Mouse (Mus musculus) left cerebral cortex, adult 9 months (tissue): Measurements from ENCODE around the gene Ccdc34.

Source experiments
- DNase-seq, 2 experiments: peaks; one replicate each; pipeline ENCODE4 v3.0.0; 2022; ENCODE audit warnings: low spot score in 2 of 2

The Ccdc34 gene

DNA sequence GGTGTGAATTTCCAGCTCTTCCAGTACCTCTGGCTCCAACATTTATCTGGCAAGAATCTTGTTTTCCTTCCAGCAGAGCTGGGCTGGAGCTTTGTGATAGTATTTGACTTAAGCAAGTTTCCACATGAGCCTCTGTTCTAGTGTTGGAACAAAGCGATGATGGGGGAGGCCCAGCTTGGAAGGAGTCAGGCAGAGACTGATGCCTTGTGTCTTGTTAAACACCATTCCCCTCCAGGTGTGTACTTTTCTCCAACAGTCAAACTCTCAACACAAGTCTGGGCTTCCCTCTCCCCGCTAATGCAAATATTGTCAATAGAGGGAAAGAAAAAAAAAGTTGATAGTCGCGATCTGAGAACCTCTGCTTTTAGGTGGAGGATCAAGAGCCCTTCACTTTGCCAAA, 196.7 kb downstream of the Ccdc34 start:
- no peak for DNase-seq

DNA sequence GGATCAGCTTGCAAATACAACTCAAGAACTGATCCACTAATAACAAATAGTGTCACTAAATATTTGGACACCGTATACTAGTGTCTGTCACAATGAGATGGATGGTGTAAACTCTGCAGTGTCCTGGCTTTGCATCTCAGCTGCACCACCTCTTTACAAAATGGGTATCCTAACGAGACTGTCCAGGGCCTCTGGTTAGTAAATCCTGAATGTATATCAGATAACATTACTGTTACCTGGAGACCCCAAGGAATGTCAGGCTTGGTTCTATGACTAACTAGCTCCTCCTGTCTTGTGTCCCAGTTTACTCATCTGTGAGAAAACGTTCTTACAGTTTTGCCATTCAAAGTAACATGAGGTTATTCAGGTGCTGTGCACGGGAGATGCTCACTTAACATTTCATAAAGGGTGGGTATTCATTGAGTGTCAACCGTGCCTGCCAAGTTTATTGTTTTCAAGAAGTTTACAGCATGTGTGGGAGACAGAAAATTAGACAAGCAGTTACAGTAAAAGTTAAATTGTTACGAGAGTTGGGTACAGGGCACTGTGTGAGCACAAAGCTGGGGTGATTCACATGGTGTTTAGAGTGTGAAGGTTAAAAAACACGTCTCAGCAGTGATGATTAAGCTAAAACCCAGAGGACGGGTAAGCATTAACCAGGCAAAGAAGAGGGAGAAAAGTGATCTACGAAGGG, 197.5 kb downstream of the Ccdc34 start:
- no peak for DNase-seq

DNA sequence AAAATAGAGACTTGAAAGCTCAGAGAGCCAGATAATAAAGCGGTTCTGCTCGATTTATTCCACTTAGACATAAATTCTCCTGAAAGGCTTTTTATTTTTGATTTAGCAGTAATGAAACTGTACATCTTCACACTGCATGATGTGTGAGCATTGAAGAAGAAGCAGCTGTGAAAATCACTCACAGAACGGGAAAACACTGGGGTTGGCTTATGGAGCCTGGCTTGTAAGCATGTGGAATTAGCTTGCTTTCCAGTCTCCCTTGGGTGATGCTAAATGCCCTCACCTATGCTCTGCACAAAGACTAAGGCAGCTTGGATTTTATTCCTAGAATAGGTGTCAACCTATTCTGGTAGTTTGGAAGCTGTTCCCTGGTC, 198.1 kb downstream of the Ccdc34 start:
- no peak for DNase-seq

DNA sequence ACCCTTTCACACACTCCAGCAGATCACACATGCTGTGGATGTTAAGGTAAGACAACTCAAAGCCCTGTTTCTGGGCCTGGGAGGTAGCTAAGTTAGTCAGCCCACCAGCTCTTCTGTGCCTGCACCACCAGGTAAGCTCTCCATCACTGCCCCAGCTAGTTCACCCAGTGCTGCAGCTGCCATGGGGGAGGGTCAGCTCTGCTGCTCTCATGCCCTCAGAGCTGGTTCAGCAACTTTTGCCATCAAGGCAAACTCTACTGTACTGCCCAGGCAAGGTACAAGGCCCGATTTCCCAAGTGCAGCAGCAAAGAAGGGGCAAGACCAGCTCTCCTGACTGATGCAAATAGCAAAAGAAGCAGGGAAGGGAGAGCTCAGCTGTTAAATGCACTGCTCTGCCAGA, 202.9 kb downstream of the Ccdc34 start:
- DNase-seq: no peak

DNA sequence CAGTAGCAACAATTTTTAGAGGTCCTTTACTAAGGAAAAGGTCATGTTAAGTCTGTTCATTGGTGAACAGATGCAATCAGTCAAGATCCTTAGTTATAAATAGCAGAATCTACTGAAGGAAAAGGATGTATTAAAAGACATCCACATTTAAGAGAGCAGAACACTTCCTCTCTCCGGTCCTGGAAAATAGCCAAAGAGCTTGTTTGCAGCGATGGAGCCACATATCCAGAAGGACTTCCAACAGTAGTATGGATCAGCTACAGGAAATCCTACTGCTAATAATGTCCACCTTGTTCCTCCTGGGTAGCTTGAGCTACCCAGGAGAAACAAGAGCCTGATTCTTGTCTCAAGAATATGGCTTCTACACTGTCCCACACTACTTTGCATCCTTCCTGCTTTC, 205.2 kb downstream of the Ccdc34 start:
- DNase-seq: no peak
